Mouse (Mus musculus): ENCODE measurements around the gene Ifi213. TPM values are rescaled to one million over a fixed set of nuclear protein-coding genes. Genes with fewer than 3 reads are reported as not detected.
"Not testable (repeated sequence)": the region's sequence is repeated elsewhere in the genome, so short reads cannot be mapped to it uniquely, and the experiment has no call there.

Gene Ifi213
- polyA plus RNA-seq (2017; shearing (Covaris generic)), result 10 to 100 TPM; 86.1 to 90.7 TPM

- peak; percentile 89 for ATAC-seq
Observed at GRCm38 (mm10) chr1:173598838-173599494, at the start of gene Ifi213. Ifi213 (minus strand) TSS chr1:173599274.

DNA sequence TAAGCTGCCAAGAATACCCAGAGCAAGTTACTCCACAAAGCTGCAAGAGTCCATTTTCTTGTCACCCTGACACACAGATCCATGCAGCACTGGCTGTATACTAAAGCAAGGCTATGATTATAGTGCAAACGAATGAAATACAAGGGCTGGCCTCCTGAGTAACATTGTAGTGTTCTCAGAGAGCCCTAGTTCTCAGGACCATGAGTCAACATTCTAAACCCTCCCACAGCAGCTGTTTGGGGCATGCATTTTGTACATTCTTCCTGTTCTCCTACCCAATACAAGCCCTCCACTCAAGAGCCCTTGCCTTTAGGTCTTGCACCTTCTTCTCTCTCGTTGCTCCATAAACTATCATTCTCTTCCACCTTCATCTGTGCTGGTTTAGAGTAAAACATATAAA lies 46.3 kb upstream of the Ifi213 start:
- no peak for ATAC-seq

GRCm38 (mm10) chr1:173633969-173634645 lies 35.0 kb upstream of the Ifi213 start:
- no peak for ATAC-seq

GRCm38 (mm10) chr1:173630622-173631021 lies 31.5 kb upstream of the Ifi213 start, which contains the start of gene Ifi209:
Ifi209 (plus strand) TSS chr1:173630917.
- peak; percentile 79 for ATAC-seq

- ATAC-seq, result no peak
Observed at GRCm38 (mm10) chr1:173626686-173627085, 27.6 kb upstream of the Ifi213 start.

GRCm38 (mm10) chr1:173624052-173624451 lies 25.0 kb upstream of the Ifi213 start:
- no peak for ATAC-seq

GRCm38 (mm10) chr1:173622216-173622615 lies 23.1 kb upstream of the Ifi213 start:
- not testable (repeated sequence) for ATAC-seq

DNA sequence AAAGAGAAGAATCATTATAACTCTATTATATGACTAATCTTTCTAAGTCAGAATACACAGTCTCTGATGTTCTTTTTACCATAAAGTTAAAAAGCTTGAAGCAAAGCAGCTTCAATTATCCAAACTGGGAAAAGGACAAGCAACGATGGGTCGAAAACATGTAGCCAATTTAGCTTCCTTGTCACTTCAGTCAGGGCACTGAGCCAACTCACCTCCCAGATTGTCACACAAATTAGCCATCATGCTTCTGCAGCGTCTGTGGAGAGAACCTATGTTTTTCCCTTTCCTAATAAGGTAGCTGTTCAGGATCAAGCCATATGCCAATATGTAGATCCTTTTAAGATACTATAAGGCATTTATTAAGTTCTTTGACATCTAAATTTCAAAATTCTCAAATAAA lies 11.2 kb upstream of the Ifi213 start:
- ATAC-seq, result not testable (repeated sequence)

DNA sequence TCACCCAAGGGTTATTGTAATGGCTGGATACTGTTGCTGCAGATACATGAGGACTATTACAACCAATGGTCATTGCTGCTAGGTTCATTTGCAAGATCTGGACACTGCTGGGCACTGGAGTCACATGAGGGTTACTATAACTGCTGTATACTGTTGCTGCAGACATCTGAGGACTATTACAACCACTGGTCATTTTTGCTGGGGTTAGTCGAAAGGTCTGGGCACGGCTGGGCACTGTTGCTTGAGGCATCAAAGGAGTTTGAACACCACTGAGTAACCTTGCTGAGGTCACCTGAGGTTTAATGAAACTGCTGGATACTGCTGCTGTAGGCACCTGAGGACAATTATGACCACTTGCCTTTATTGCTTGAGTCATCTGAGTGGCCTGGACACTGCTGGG lies 9.4 kb downstream of the Ifi213 start:
- not testable (repeated sequence) for ATAC-seq

GRCm38 (mm10) chr1:173579921-173580585 lies 19.0 kb downstream of the Ifi213 start:
- no peak for ATAC-seq

GRCm38 (mm10) chr1:173579079-173579478 lies 20.0 kb downstream of the Ifi213 start:
- ATAC-seq, result no peak

DNA sequence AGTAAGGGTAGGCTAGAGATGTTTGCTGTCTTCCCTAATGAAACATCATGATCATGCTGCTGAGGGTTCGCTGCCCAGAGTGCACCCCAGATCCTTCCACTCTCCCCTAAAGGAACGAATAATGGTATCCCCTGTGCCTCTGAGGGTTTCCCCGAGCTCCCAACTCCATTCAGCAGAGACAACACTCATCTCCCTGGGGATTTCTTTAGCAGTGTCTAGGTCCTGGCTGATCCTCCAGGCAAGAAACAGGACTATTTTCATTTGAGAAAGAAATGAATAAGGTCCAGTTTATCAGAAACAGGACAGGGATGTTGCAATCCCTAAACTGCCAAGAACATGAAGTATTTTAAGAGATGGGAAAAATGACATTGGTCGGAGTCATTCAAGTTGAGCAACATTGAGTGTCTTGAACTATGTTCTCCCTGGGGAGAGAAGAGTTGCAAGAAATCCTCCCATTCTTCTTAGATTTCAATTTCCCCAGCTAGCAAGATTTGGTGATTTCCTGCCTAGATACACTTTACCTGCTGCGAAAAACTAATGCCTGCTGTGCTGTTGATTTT lies 48.5 kb downstream of the Ifi213 start:
- ATAC-seq, result not testable (repeated sequence)

DNA sequence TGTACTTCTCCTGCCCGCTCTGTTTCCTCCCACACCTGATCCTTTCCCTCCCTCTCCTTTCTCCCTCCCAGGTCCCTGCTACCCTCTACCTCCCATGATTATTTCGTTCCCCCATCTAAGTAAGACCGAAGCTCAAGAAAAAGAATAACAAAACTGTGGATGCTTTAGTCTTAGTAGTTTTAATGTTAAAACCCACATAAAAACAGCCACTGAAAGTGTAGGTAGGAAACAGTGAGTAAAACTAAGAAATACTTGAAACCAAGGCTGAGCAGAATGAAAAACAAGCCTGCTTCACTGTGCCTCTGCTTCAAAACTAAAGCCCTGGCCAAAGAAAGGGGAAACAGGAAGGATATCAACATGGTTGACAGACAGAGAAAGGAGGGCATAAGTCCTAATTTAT lies 50.3 kb downstream of the Ifi213 start:
- ATAC-seq, result peak; percentile 66

GRCm38 (mm10) chr1:173535791-173536190 lies 63.3 kb downstream of the Ifi213 start, which contains the start of gene Ifi214:
Ifi214 (minus strand) TSS chr1:173535957.
- peak; percentile 64 for ATAC-seq

DNA sequence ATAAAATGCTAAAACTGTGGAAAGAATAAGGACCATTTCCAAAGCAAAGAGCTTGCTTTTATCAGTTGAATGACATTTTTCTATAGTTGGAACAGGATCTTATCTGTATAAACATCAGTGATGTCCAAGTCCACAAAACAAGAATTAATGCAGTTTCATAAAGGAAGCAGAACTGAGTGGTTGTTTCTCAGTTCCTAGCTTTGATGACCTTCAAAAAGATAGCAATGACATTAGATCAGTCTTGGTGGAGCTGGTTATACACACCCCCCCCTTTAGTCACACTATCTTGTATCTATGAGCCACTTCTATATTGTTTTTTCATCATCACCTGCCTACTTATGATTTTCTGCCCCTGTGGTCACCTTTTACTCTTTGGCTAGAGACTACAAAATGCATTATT lies 77.6 kb downstream of the Ifi213 start:
- ATAC-seq, result no peak

Other genes starting within 250 kb of the Ifi213 start
- gene Aim2, start 248.4 kb downstream of the Ifi213 start, polyA plus RNA-seq (2017; shearing (Covaris generic)), result 10 to 100 TPM; 40.0 to 50.8 TPM
- not detected for gene Cadm3, start 231.6 kb downstream of the Ifi213 start, polyA plus RNA-seq (2017; shearing (Covaris generic))
- gene Ifi206, start 108.2 kb downstream of the Ifi213 start, polyA plus RNA-seq (2017; shearing (Covaris generic)), result 10 to 100 TPM; 70.9 to 95.8 TPM
- 10 to 100 TPM; 26.9 to 33.2 TPM for gene Ifi214, start 63.3 kb downstream of the Ifi213 start, polyA plus RNA-seq (2017; shearing (Covaris generic))
- 100 to 1,000 TPM; 232 to 244 TPM for gene Ifi209, start 31.6 kb upstream of the Ifi213 start, polyA plus RNA-seq (2017; shearing (Covaris generic))
- gene Ifi208, start 74.4 kb upstream of the Ifi213 start, polyA plus RNA-seq (2017; shearing (Covaris generic)), result 10 to 100 TPM; 61.1 to 77.0 TPM
- under 1 TPM; 0.13 to 0.27 TPM for gene Ifi207, start 142.5 kb upstream of the Ifi213 start, polyA plus RNA-seq (2017; shearing (Covaris generic))
- 1 to 10 TPM; 1.0 to 1.1 TPM for gene Ifi204, start 167.7 kb upstream of the Ifi213 start, polyA plus RNA-seq (2017; shearing (Covaris generic))

Measured in activated CD4-positive, CD25-positive, alpha-beta regulatory T cell, adult 4 months (primary cell).